Mouse (Mus musculus): ENCODE results near the gene Ugt1a6a. TPM values are rescaled to one million over a fixed set of nuclear protein-coding genes. Genes with fewer than 3 reads are reported as not detected.
"Not testable (repeated sequence)": the region's sequence is repeated elsewhere in the genome, so short reads cannot be mapped to it uniquely, and the experiment has no call there.

Ugt1a6a gene
- polyA plus RNA-seq, 1 experiment from 2014 or later: 21.3 TPM

DNA sequence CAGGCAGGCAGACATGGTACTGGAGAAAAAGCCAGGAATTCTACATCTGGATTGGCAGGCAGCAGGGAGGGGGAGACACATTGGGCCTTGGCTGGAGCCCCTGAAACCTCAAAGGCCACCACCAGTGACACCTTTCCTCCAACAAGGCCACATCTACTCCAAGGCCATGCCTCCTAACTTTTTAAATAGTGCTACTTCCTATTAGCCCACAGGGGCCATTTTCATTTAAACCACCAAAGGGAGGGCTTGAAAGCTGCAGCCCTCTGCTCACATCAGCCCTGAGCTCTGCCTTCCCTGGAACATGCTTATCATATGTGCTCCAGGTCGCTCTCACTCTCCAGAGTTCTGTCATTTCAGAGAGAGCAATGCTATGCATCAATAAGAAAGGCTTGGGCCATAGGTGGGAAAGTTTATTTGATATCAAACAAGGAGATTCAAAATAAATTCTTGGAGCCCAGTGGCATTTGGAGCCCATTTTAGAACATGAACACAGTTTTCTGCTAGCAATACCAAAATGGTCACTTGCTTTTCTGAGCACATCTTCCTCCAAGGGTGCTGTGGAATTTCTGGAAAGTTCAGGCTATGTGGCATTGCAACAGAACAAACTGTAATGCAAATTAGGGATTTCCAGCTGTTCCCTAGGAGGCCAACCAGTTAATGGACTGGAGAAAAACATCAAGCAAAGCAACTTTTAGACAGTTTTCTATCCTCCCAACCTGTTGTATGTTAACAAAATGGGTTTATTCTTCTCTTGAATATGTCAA, 29.8 kb upstream of the Ugt1a6a start:
- H3K27me3 ChIP-seq: no peaks in the 10 kb centered on the region
- CTCF ChIA-PET: no interaction called here
- POLR2A ChIA-PET: no interaction called here
- TF ChIP-seq CTCF (IDR thresholded peaks at IDR 0.05): no peak
- no peak for ATAC-seq
- in situ Hi-C loops (cut with MboI; ENCODE audit: low pct_unique_long_range_greater_than_20kb): no loop called here
- DNase-seq (ENCODE audit: low read depth, low spot score): no peak

DNA sequence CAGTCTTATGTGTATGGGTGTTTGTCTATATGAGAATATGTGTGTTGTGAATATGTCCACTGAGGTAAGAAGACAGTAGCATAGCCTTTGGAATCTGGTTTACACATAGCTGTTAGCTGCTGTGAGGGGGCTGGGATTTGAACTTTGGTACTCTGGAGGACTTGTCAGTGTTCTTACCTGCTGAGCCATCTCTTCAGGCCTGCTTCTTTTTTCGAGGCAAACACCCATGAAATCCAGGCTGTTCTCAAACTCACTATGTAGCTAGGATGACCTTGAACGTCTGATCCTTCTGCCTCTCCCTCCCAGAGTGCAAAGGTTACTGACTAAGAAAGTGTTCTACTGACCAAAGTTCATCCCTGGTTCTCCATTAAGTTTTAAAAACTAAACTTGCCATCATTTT, 29.0 kb upstream of the Ugt1a6a start:
- CTCF ChIA-PET: no interaction called here
- no peak for DNase-seq (ENCODE audit: low read depth, low spot score)

DNA sequence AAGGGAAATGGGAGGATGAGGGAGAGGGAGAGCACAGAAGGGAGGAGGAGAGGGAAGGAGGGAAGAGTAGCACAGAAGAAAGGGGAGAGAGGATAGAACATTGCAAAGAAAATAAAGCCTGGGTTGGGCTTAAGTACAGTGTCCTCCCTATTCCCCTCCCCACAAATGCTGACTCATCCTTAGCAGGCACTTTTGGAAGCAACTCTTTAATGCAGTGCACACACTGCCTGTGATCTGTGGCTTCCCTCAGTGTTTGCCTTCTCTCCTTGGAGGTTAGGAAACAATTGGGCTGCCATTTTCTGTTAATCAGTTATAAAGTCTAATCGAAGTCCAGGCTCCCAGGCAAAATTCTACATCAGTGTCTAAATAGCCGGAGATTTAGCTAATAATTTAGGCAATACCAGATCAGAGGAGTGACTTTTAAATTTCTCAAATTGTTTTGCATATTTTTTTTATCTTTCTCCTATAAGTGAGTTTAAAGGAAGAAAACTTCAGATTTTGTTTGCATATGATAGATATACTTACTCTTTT, 25.5 kb upstream of the Ugt1a6a start:
- POLR2A ChIA-PET; CTCF ChIA-PET; in situ Hi-C loops (cut with MboI; ENCODE audit: low pct_unique_long_range_greater_than_20kb); DNase-seq (ENCODE audit: low read depth, low spot score); H3K27me3 ChIP-seq: not testable (repeated sequence)
- peak; percentile 76 for ATAC-seq

More for the DNA sequence above, 29.0 kb upstream of the Ugt1a6a start:
- POLR2A ChIA-PET: no interaction called here
- in situ Hi-C loops (cut with MboI; ENCODE audit: low pct_unique_long_range_greater_than_20kb): no loop called here
- TF ChIP-seq CTCF (IDR thresholded peaks at IDR 0.05): no peak
- ATAC-seq: no peak
- no peaks in the 10 kb centered on the region for H3K27me3 ChIP-seq

DNA sequence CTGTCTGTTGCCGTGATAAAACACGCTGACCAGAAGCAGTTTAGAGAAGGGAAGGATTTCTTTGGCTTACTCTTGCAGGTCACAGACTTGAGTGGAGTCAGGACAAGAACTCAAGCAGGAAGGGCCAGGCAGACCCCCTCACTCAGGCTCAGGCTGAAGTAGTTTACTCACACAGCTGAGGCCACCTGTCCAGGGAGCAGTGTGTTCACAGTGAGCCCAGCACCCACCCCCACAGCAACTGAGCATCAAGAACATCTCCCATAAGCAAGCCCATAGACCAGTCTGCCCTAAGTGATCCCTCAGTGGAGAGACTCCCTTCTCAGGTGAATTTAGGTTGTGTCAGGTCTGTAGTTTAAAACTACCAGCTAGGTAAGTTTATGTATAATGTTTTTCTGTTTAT, 25.0 kb upstream of the Ugt1a6a start:
- POLR2A ChIA-PET; DNase-seq (ENCODE audit: low read depth, low spot score); H3K27me3 ChIP-seq; CTCF ChIA-PET; ATAC-seq; in situ Hi-C loops (cut with MboI; ENCODE audit: low pct_unique_long_range_greater_than_20kb): not testable (repeated sequence)

DNA sequence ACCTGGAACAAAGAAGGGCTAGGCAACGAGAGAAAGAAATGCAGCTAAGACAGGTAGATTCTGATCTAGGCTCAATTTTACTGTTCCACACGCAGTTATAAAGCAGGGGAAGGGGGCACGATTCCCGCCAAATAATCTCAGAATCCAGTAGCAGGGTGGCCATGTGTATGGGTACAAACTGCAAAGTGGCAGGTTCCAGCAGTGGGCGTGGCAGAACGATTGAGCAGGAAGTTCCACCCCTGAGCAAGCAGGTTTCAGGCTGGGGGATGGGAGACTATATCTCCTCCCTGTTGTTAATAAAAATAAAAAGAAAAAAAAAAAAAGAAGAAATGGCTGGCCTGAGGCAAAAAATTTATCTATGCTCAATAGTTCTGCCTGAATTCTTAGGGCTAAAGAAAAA, 21.8 kb upstream of the Ugt1a6a start:
- CTCF ChIA-PET; H3K27me3 ChIP-seq; ATAC-seq; in situ Hi-C loops (cut with MboI; ENCODE audit: low pct_unique_long_range_greater_than_20kb); DNase-seq (ENCODE audit: low read depth, low spot score); POLR2A ChIA-PET: not testable (repeated sequence)

DNA sequence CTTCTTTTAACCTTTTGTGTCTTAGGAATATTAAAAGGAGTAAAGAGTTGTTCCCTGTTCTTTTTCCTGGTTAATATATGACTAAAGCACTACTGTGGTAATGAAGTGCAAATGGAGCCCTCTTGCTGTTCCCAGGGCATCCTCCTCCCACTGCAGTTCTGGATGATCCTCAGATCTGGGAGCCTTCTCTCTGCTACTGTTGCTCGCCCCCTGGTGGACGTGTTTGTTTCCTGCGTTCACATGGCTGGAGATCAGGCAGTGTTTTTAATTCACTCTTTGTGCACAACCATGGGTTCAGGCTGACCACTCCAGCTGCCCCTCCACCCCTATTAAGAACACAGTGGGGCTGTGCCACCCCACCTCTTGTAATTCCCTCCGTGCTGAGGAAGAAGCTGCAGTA, 14.1 kb upstream of the Ugt1a6a start:
- CTCF ChIA-PET; H3K27me3 ChIP-seq; in situ Hi-C loops (cut with MboI; ENCODE audit: low pct_unique_long_range_greater_than_20kb); POLR2A ChIA-PET; DNase-seq (ENCODE audit: low read depth, low spot score); ATAC-seq: not testable (repeated sequence)
- peak; percentile 50 for TF ChIP-seq CTCF (IDR thresholded peaks at IDR 0.05)

DNA sequence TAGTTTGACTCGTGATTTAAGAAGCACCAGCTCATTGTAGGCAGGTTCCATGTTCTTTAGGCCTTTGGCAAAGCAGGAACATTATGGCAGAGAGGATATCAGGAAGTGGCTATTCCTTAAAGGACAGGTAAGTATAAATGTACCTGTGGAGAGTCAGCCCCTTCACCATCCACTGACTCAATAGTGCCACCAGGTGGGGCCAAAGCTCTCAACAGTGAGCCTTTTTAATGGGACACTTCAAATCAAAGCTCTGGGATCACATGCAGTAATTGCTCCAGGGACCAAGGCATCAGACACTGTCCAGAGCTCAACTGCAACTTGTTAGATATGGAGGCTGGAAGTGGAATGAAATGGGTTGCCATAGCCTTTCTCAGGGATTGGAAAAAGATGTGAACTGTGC, 13.1 kb upstream of the Ugt1a6a start:
- TF ChIP-seq CTCF (IDR thresholded peaks at IDR 0.05): peak; percentile 59
- H3K27me3 ChIP-seq; in situ Hi-C loops (cut with MboI; ENCODE audit: low pct_unique_long_range_greater_than_20kb); POLR2A ChIA-PET; ATAC-seq; CTCF ChIA-PET; DNase-seq (ENCODE audit: low read depth, low spot score): not testable (repeated sequence)

DNA sequence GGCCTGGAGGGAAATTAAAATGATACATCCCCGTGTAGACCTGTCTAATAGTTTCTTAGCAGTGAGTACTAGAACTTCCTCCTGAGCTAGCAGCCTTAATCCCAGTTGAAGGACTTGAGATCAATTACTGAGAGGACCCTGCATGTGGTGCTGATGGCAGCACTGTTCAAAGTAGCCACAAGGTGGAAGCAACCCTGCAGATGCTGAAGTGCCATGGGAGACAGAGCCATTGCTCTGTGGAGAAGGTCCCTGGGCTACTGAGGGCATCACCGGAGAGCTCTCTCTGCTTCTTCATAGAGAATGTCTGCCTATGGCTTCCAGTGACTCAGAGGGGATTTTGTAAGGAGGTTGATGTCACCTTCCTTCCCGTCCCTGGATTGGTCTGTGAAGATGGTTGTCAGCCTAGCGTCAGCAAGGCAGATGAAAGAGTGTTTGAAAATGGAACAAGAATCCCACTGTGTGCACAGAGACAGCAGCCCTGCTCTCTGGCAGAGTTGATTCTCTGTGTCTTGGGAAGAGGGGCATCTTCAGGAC, 8.7 kb upstream of the Ugt1a6a start:
- peak; percentile 39 for ATAC-seq

DNA sequence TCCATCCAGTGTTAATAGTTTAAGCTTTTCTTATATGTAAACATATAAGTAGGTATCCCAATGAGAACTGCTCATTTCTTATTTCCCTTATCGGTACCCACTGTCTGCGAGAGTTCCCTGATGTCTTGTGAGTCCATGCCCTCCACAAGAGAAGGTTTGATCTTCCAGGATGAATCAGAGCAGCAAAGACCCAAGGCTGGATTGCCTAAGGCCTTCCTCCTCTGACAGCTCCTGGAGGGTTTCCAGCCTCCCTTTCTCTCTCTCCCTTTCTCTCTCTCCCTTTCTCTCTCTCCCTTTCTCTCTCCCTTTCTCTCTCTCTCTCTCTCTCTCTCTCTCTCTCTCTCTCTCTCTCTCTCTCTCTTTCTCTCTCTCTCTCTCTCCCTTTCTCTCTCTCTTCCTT, 5.5 kb upstream of the Ugt1a6a start:
- in situ Hi-C loops (cut with MboI; ENCODE audit: low pct_unique_long_range_greater_than_20kb); H3K27me3 ChIP-seq; ATAC-seq; POLR2A ChIA-PET; DNase-seq (ENCODE audit: low read depth, low spot score); CTCF ChIA-PET: not testable (repeated sequence)

More for the DNA sequence above, 8.7 kb upstream of the Ugt1a6a start:
- in situ Hi-C loops (cut with MboI; ENCODE audit: low pct_unique_long_range_greater_than_20kb); POLR2A ChIA-PET; DNase-seq (ENCODE audit: low read depth, low spot score); H3K27me3 ChIP-seq: not testable (repeated sequence)
- CTCF ChIA-PET: interaction anchor here (0.9 kb wide), 1 partner anchor 17 kb away, joined by 4 read pairs; no protein-coding TSS in a partner anchor
- peak; percentile 51 for TF ChIP-seq CTCF (IDR thresholded peaks at IDR 0.05)

DNA sequence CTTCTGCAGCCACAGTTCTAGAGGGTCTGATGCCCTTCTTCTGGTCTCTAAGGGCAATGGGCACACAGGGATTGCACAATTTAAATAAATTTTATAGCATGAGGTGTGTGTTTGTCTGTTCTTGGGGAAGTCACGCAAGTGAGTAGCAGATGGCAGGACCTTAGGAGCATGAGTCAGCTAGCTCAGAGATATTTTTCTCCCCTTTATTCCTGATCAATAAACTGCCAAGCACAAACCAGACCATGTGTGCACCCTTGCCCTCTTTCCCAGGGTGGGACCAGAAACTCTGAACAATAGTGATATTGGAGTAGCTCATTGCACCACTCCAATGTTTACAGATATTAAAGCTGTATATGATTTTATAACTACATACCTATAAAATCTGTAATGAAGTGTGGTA, 4.4 kb upstream of the Ugt1a6a start:
- POLR2A ChIA-PET; DNase-seq (ENCODE audit: low read depth, low spot score); H3K27me3 ChIP-seq; CTCF ChIA-PET; in situ Hi-C loops (cut with MboI; ENCODE audit: low pct_unique_long_range_greater_than_20kb); ATAC-seq: not testable (repeated sequence)

DNA sequence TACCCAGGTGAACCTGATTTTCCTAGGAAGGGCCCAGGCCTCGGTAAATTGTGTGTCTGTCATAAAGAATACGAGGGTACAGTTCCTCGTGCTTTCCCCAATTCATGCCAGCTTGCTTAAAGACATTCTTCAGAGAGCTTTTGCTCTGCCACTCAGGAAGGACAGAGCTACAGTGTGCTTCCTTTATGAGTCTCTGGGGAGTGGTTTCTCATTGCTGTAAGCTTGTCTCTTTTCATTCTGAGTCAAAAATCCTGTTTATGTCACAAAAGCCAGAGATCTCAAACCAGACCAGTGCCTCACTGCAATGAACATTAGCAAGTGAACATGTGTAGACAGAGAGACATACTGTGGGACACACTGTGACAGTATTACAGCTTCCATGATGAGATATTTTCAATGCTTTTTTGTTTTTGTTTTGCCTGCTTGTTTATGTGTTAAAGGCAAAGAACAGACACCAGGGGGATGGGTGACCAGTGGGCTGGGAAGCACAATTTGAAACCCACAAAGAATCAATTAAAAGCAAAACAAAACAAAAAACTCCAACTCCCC, 627 bp upstream of the Ugt1a6a start:
- no peak for TF ChIP-seq CTCF (IDR thresholded peaks at IDR 0.05)
- ChIA-PET POLR2A (no interaction called here), CTCF (interaction anchor here (1.3 kb wide), 1 partner anchor 9 kb away, joined by 5 read pairs; no protein-coding TSS in a partner anchor)
- in situ Hi-C loops (cut with MboI; ENCODE audit: low pct_unique_long_range_greater_than_20kb): no loop called here
- DNase-seq (ENCODE audit: low read depth, low spot score) (no peak), ATAC-seq (no peak)
- H3K27me3 ChIP-seq: no peaks in the 10 kb centered on the region

DNA sequence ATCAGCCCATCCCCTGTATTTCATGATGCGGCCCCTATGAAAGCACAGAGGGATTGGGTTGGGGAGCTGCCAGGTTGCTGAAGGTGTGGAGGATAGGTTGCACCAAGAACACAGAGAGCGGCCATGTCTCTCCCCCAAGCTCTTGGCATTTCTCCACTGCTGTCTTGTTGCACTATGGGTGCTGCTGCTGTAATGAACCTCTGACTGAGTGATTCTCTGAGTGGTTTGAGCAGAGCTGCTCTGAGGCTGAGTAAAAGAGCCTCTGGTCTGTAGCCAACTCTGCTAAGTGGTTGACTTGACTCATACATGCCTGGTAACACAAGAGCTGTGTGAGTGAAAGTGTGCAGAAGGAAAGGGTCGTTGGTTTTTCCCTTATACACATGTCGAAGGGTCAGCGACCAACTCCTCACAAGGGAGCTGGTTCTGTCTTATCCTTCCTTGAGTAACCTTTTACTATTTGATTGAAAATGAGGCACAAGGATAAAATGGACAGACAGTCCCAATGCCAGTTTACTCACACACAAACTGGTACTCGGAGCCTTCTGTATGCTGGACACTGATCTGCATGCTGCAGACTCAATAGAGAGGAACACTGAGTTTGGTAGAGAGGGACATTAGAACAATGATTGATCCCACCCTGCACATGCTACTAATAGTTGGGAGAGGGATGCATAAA, 758 bp downstream of the Ugt1a6a start:
- POLR2A ChIA-PET; H3K27me3 ChIP-seq; CTCF ChIA-PET; DNase-seq (ENCODE audit: low read depth, low spot score); in situ Hi-C loops (cut with MboI; ENCODE audit: low pct_unique_long_range_greater_than_20kb): not testable (repeated sequence)
- peak; percentile 48 for ATAC-seq

All from Patski (cell line).